Mouse (Mus musculus) liver, embryonic 14.5 days (tissue): ENCODE data around the gene Bcl9.

Experiments used
- CTCF ChIP-seq: IDR thresholded peaks from 2 replicates; pipeline ENCODE4 v1.5.1; 2016; ENCODE audit warnings: antibody characterized with exemption, low read depth, control low read depth
- EP300 ChIP-seq: IDR thresholded peaks from 2 replicates; pipeline ENCODE4 v1.6.1; 2016; ENCODE audit warnings: antibody characterized with exemption, low read depth

GRCm38 (mm10) chr3:97156431-97156830 lies 141.3 kb downstream of the Bcl9 start:
- TF ChIP-seq CTCF (no peak), EP300 (no peak)
